Mouse (Mus musculus) left cerebral cortex, postnatal 36 days (tissue): ENCODE measurements around the gene Cd19. TPM values are rescaled to one million over a fixed set of nuclear protein-coding genes. Genes with fewer than 3 reads are reported as not detected.
A peak's percentile ranks its signal among the peaks of the same experiment; 100 is the strongest.
"Not testable (repeated sequence)": the region's sequence is repeated elsewhere in the genome, so short reads cannot be mapped to it uniquely, and the experiment has no call there.

ENCODE experiments used
- DNase-seq, 2 experiments: peaks; one replicate each; pipeline ENCODE4 v3.0.0; 2021 to 2022; ENCODE audit warnings: low spot score in 2 of 2, mixed read lengths in 1 of 2
- intact Hi-C: fragments of 180-260 bp; cut with DNase I; formaldehyde crosslinking; loops from one replicate; pipeline ENCODE4 v1.15.1; 2025
- microRNA-seq: library from miRNA; unstranded; fragments of <30 nt; microRNA quantifications from one replicate; pipeline ENCODE4 v1.2.0, GENCODE M21; 2022
- total RNA-seq, 2 experiments: library from RNA; stranded (reverse); gene quantifications; 2 replicates each; pipeline ENCODE4 v1.2.3; 2021

Gene Cd19
- total RNA-seq, 2 experiments from 2014 or later, result not detected

GRCm38 (mm10) chr7:126396298-126397119 lies 18.2 kb downstream of the Cd19 start, which contains the start of gene Nfatc2ip:
Gene Nfatc2ip, minus strand, starts transcription at chr7:126396737.
- intact Hi-C loops, result loop anchor here (5.0 kb wide), 1 partner anchor 81 kb away; the partner anchor contains the start of gene Sh2b1

GRCm38 (mm10) chr7:126392086-126392884 lies 22.4 kb downstream of the Cd19 start:
- DNase-seq, intact Hi-C loops: not testable (repeated sequence)

More at GRCm38 (mm10) chr7:126396298-126397119, 18.2 kb downstream of the Cd19 start, which contains the start of gene Nfatc2ip:
- peak; percentile 95 to 98 for DNase-seq

GRCm38 (mm10) chr7:126388185-126388584 lies 26.5 kb downstream of the Cd19 start:
- intact Hi-C loops, result no loop called here
- DNase-seq, result no peak

- DNase-seq, result no peak
- intact Hi-C loops, result no loop called here
These were observed 31.1 kb downstream of the Cd19 start for GRCm38 (mm10) chr7:126383565-126383964.

- intact Hi-C loops, result loop anchor here (1.0 to 5.0 kb wide), 2 partner anchors 54 to 115 kb away; no protein-coding TSS in a partner anchor
- peak; percentile 98 for DNase-seq
These were observed 37.2 kb downstream of the Cd19 start, which contains the start of gene Spns1 for GRCm38 (mm10) chr7:126377278-126378158. Gene Spns1, minus strand, starts transcription at chr7:126377450.

GRCm38 (mm10) chr7:126376903-126377277 lies 37.8 kb downstream of the Cd19 start:
- intact Hi-C loops, result loop anchor here (5.0 kb wide), 1 partner anchor 115 kb away; no protein-coding TSS in a partner anchor
- no peak for DNase-seq

- no peak for DNase-seq
- intact Hi-C loops, result loop anchor here (5.0 kb wide), 1 partner anchor 113 kb away; no protein-coding TSS in a partner anchor
These were observed 39.7 kb downstream of the Cd19 start for GRCm38 (mm10) chr7:126375012-126375411.

- DNase-seq, result no peak
- intact Hi-C loops, result no loop called here
These were observed 40.2 kb downstream of the Cd19 start for GRCm38 (mm10) chr7:126374526-126374925.

GRCm38 (mm10) chr7:126373007-126373406 lies 41.7 kb downstream of the Cd19 start:
- no peak for DNase-seq

GRCm38 (mm10) chr7:126369393-126369792 lies 45.3 kb downstream of the Cd19 start, which contains the start of gene Lat:
Gene Lat, minus strand, starts transcription at chr7:126369570.
- no peak for DNase-seq
- intact Hi-C loops, result no loop called here

More at GRCm38 (mm10) chr7:126373007-126373406, 41.7 kb downstream of the Cd19 start:
- intact Hi-C loops, result no loop called here

GRCm38 (mm10) chr7:126368367-126368766 lies 46.3 kb downstream of the Cd19 start:
- intact Hi-C loops, result no loop called here
- DNase-seq, result no peak

GRCm38 (mm10) chr7:126367636-126368035 lies 47.1 kb downstream of the Cd19 start:
- intact Hi-C loops, result no loop called here
- no peak for DNase-seq

GRCm38 (mm10) chr7:126363038-126363437 lies 51.7 kb downstream of the Cd19 start:
- intact Hi-C loops, result no loop called here
- no peak for DNase-seq

GRCm38 (mm10) chr7:126359049-126359448 lies 55.6 kb downstream of the Cd19 start:
- intact Hi-C loops, result no loop called here
- no peak for DNase-seq

Small RNA genes lying within 50 kb of the gene (microRNA-seq; reads per million reads assigned to microRNA genes)
- gene Mir7058, result not detected

Other genes with a start within 250 kb of the Cd19 start
- 10 to 100 TPM; 91.6 to 99.2 TPM for gene Xpo6, start 214.4 kb downstream of the Cd19 start, total RNA-seq
- gene Sbk1, start 142.3 kb downstream of the Cd19 start, total RNA-seq, result 10 to 100 TPM; 65.2 to 69.9 TPM
- gene Lat, start 45.3 kb downstream of the Cd19 start, total RNA-seq, result 1 to 10 TPM in 1 of 2 experiments, under 1 TPM in 1; 0.57 to 1.5 TPM
- 10 to 100 TPM; 81.5 to 85.5 TPM for gene Spns1, start 37.4 kb downstream of the Cd19 start, total RNA-seq
- gene Nfatc2ip, start 18.2 kb downstream of the Cd19 start, total RNA-seq, result 1 to 10 TPM; 5.2 to 5.5 TPM
- gene Rabep2, start 13.9 kb upstream of the Cd19 start, total RNA-seq, result 10 to 100 TPM; 11.0 to 11.6 TPM
- under 1 TPM in 1 of 2 experiments, not detected in 1; 0.54 TPM for gene Atp2a1, start 48.2 kb upstream of the Cd19 start, total RNA-seq
- 10 to 100 TPM; 68.5 to 73.5 TPM for gene Sh2b1, start 60.5 kb upstream of the Cd19 start, total RNA-seq
- gene Tufm, start 72.5 kb upstream of the Cd19 start, total RNA-seq, result 10 to 100 TPM; 77.2 to 81.6 TPM
- 100 to 1,000 TPM; 102 to 144 TPM for gene Atxn2l, start 88.5 kb upstream of the Cd19 start, total RNA-seq
- gene Eif3c, start 151.5 kb upstream of the Cd19 start, total RNA-seq, result 100 to 1,000 TPM; 169 to 193 TPM
- gene Apobr, start 170.1 kb upstream of the Cd19 start, total RNA-seq, result under 1 TPM; 0.39 to 0.63 TPM
- 10 to 100 TPM; 27.4 to 35.8 TPM for gene Cln3, start 170.9 kb upstream of the Cd19 start, total RNA-seq
- not detected for gene Il27, start 180.1 kb upstream of the Cd19 start, total RNA-seq
- gene Nupr1, start 216.0 kb upstream of the Cd19 start, total RNA-seq, result 10 to 100 TPM; 16.6 to 17.2 TPM
- gene Sgf29, start 234.4 kb upstream of the Cd19 start, total RNA-seq, result 10 to 100 TPM; 27.2 to 38.4 TPM